Mouse (Mus musculus) CH12.LX (cell line): ENCODE data around the gene Cdk2ap2.

Experiments
- BHLHE40 ChIP-seq: IDR thresholded peaks from 2 replicates; pipeline ENCODE4 v1.6.1; 2011; ENCODE audit warnings: mild to moderate bottlenecking, low read depth, low read length, improper control_type of control experiment
- CTCF ChIP-seq, 2 experiments: IDR thresholded peaks in 1 of 2; conservative IDR thresholded peaks in 1 of 2; 2 replicates each; pipeline ENCODE4 v1.5.1; 2011 to 2012; ENCODE audit warnings: low read depth in 2 of 2, low read length in 2 of 2, improper control_type of control experiment in 1 of 2, inconsistent platforms in 1 of 2, mild to moderate bottlenecking in 1 of 2, moderate library complexity in 1 of 2
- E2F4 ChIP-seq: IDR thresholded peaks from 2 replicates; pipeline ENCODE4 v1.6.1; 2011; ENCODE audit warnings: low read depth, low read length, improper control_type of control experiment; ENCODE audit not compliant: insufficient replicate concordance
- HCFC1 ChIP-seq: IDR thresholded peaks from 2 replicates; pipeline ENCODE4 v1.6.1; 2012; ENCODE audit warnings: low read depth, mild to moderate bottlenecking, inconsistent platforms, low read length, improper control_type of control experiment
- MAX ChIP-seq: IDR thresholded peaks from 2 replicates; pipeline ENCODE4 v1.6.1; 2011; ENCODE audit warnings: low read length, improper control_type of control experiment
- NELFE ChIP-seq: IDR thresholded peaks from 2 replicates; pipeline ENCODE4 v1.6.1; 2011; ENCODE audit warnings: low read depth, low read length, improper control_type of control experiment
- POLR2A ChIP-seq: IDR thresholded peaks from 2 replicates; pipeline ENCODE4 v1.6.1; 2011; ENCODE audit warnings: low read depth, mild to moderate bottlenecking, improper control_type of control experiment, low read length
- TBP ChIP-seq: conservative IDR thresholded peaks from 2 replicates; pipeline ENCODE4 v1.6.1; 2011; ENCODE audit warnings: low read depth, low read length, improper control_type of control experiment
- TCF12 ChIP-seq: IDR thresholded peaks from 2 replicates; pipeline ENCODE4 v1.6.1; 2014; ENCODE audit warnings: low read depth, mild to moderate bottlenecking, inconsistent platforms, low read length, improper control_type of control experiment
- UBTF ChIP-seq: IDR thresholded peaks from 2 replicates; pipeline ENCODE4 v1.6.1; 2012; ENCODE audit warnings: low read depth, mild to moderate bottlenecking, inconsistent platforms, low read length, improper control_type of control experiment, moderate library complexity
- USF2 ChIP-seq: conservative IDR thresholded peaks from 2 replicates; pipeline ENCODE4 v1.6.1; 2011; ENCODE audit warnings: low read depth, low read length, improper control_type of control experiment
- ZKSCAN1 ChIP-seq: IDR thresholded peaks from 2 replicates; pipeline ENCODE4 v1.6.1; 2012; ENCODE audit warnings: low read depth, inconsistent platforms, low read length, improper control_type of control experiment, borderline replicate concordance
- ZNF384 ChIP-seq: IDR thresholded peaks from 2 replicates; pipeline ENCODE4 v1.6.1; 2012; ENCODE audit warnings: low read depth, low read length, improper control_type of control experiment, inconsistent platforms

DNA sequence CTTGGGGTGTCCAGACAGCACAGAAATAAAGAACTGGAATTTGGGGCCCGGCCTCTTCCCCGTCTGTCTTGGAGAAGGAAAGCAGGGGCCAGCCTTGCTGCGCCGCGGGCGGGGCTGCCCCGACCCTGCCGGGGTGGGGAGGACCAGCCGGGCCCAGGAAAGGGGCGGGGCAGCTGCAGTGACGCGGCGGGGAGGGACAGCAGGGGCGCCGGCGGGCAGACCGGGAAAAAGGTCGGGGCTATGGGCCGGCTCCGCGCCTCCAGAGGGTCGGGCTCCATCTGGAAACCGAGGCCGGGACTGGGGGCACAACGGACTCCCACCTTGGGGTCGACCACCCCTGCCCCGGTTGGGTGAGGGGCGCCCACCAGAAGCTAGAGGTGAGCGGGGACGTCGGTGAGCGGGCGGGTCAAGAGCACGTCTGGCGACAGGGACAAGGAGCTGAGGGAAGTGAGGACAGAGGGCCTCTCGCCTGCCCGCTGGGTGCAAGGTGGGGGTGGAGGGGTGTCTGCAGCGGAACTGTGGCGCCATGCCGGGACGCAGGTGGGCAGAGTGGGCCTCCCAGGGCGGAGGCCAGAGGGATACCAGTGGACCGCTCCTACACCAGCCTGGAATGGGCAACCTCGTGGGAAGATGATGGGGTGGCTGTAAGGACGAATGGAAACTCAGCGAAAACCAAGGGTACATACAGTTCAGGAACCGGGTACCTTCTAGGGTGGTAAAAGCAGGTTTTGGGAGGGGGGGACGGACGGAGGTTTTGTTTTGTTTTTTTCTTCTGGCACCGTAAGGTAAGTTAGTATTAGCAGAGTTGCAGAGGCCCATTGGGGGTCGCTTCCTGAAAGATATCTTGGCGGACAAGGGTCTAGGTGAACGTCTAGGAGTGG, 3.1 kb downstream of the Cdk2ap2 start, which contains the start of gene Pitpnm1:
- no peak for TF ChIP-seq CTCF (conservative IDR thresholded peaks at IDR 0.05 in 1 of 2, IDR thresholded peaks at IDR 0.05 in 1 of 2; ENCODE audit: low read depth in 2 of 2, low read length in 2 of 2)
- TF ChIP-seq ZNF384 = no peak
- TF ChIP-seq USF2 = no peak
- no peak for TF ChIP-seq TBP
- no peak for TF ChIP-seq E2F4
- TF ChIP-seq NELFE = no peak; the same call in 1 of the 2 replicates
- no peak for TF ChIP-seq HCFC1
- TF ChIP-seq BHLHE40 = no peak
- TF ChIP-seq ZKSCAN1 = no peak
- peak; percentile 57; the same call in 1 of the 2 replicates for TF ChIP-seq POLR2A
- peak; percentile 10; the same call in 1 of the 2 replicates for TF ChIP-seq MAX
- no peak for TF ChIP-seq UBTF
- TF ChIP-seq TCF12 = peak; percentile 20; the same call in 1 of the 2 replicates
